ENCODE assay signal across 11 mouse cellular contexts in genomic region chr19:21173896-21174483, GRCm38 (mm10).
A peak's percentile ranks its signal among the peaks of the same experiment; 100 is the strongest.
DNase-seq lines count a peak whose midpoint lies in the region; ATAC-seq and TF ChIP-seq lines count a peak whose summit lies in the region.
"Had no signal": no experiment of that assay in that cellular context is flagged by ENCODE, and none has a peak within 500 bp of the region (broad histone marks: within the 10 kb centered on the region; RNA-seq: fewer than 3 reads in every experiment).

No protein-coding gene starts in this region.

- TF ChIP-seq EP300 in lung, postnatal 0 days (IDR thresholded peaks at IDR 0.05) = no peak

- H3K4me2 ChIP-seq in lung, postnatal 0 days (replicated peaks; ENCODE audit: low read depth, low read length) = no peak overlapping the region
- H3K4me2 ChIP-seq: liver, embryonic 13.5 days had no signal

- H3K27me3 ChIP-seq in lung, postnatal 0 days (replicated peaks; ENCODE audit: insufficient read depth, low read length) = no peaks in the 10 kb centered on the region
- no peaks in the 10 kb centered on the region for H3K27me3 ChIP-seq in forebrain, embryonic 10.5 days (ENCODE audit: poor library complexity, severe bottlenecking)
- H3K27me3 ChIP-seq: liver, embryonic 13.5 days had no signal

- no peaks in the 10 kb centered on the region; the same call in 1 of the 2 replicates for H3K4me1 ChIP-seq in lung, postnatal 0 days (ENCODE audit: insufficient read depth, low read depth, low read length)
- H3K4me1 ChIP-seq in forebrain, embryonic 10.5 days = peaks cover 14% of the 10 kb centered on the region
- H3K4me1 ChIP-seq: liver, embryonic 13.5 days had no signal

- no peak overlapping the region for H3K4me3 ChIP-seq in lung, postnatal 0 days (ENCODE audit: low read depth, low read length)
- H3K4me3 ChIP-seq in forebrain, embryonic 10.5 days = no peak overlapping the region
- H3K4me3 ChIP-seq: erythroblast, embryonic 14.5 days; liver, embryonic 13.5 days had no signal

- DNase-seq in lung, postnatal 0 days (ENCODE audit: low spot score) = no peak
- no peak for DNase-seq in lung, postnatal 14 days
- peak; percentile 48 to 51 for DNase-seq in adrenal gland, postnatal 36 days
- peak; percentile 31 for DNase-seq in kidney, postnatal 10 days
- peak; percentile 34 to 37 for DNase-seq in thymus, postnatal 10 days (ENCODE audit: low spot score in 2 of 2)
- no peak for DNase-seq in forebrain, embryonic 10.5 days (ENCODE audit: extremely low spot score, low spot score)
- no peak for DNase-seq in left cerebral cortex, adult 8-10 months (ENCODE audit: low spot score in 2 of 2)
- no peak for DNase-seq in gastrocnemius, postnatal 10 days
- DNase-seq: liver, embryonic 13.5 days; retina, postnatal 1 day had no signal

- H3K9ac ChIP-seq in lung, postnatal 0 days (replicated peaks; ENCODE audit: low read depth) = no peak overlapping the region
- H3K9ac ChIP-seq: liver, embryonic 13.5 days had no signal

- peak; percentile 8; the same call in 1 of the 2 replicates for ATAC-seq in lung, postnatal 0 days

- H3K36me3 ChIP-seq in lung, postnatal 0 days (ENCODE audit: insufficient read depth, low read length) = no peaks in the 10 kb centered on the region
- no peaks in the 10 kb centered on the region for H3K36me3 ChIP-seq in forebrain, embryonic 10.5 days (replicated peaks)
- H3K36me3 ChIP-seq: liver, embryonic 13.5 days had no signal

- H3K27ac ChIP-seq in lung, postnatal 0 days (ENCODE audit: low read length) = no peak overlapping the region
- no peak overlapping the region for H3K27ac ChIP-seq in forebrain, embryonic 10.5 days
- H3K27ac ChIP-seq: liver, embryonic 13.5 days had no signal

- 22% methylated on average over 5 of the region's 5 CpGs for WGBS in lung, postnatal 0 days
- 92% methylated on average over 5 of the region's 5 CpGs for WGBS in forebrain, embryonic 10.5 days

- no peak for TF ChIP-seq CTCF in lung, postnatal 0 days (IDR thresholded peaks at IDR 0.05)

- no peaks in the 10 kb centered on the region for H3K9me3 ChIP-seq in lung, postnatal 0 days (ENCODE audit: low read length)
- no peaks in the 10 kb centered on the region for H3K9me3 ChIP-seq in forebrain, embryonic 10.5 days
- H3K9me3 ChIP-seq: liver, embryonic 13.5 days had no signal

Comparison
In these comparisons a context has a peak if more than half of its experiments do, and no peak if none do; other contexts are left out.
1. DNase-seq: peak in adrenal gland, postnatal 36 days (2 of 2), kidney, postnatal 10 days (single experiment) and thymus, postnatal 10 days (2 of 2); none in lung, postnatal 0 days (single experiment), lung, postnatal 14 days (single experiment), forebrain, embryonic 10.5 days (single experiment), left cerebral cortex, adult 8-10 months (0 of 2) and gastrocnemius, postnatal 10 days (single experiment).